Mouse (Mus musculus) B cell, adult (primary cell): Measurements from ENCODE around the gene Atg7. TPM values are rescaled to one million over a fixed set of nuclear protein-coding genes. Genes with fewer than 3 reads are reported as not detected.

Experiments used
- total RNA-seq: library from RNA; stranded (reverse); gene quantifications from 4 replicates; pipeline ENCODE4 v1.2.4, GENCODE M21; 2023; ENCODE audit not compliant: inconsistent age

Atg7 gene
- 25.8 to 28.1 TPM (median 26.4 TPM) in 4 replicates for total RNA-seq

GRCm38 (mm10) chr6:114642601-114643528, at the start of gene Atg7:
TSS of gene Atg7 (plus strand) at chr6:114643097.

Other genes starting within 250 kb of the Atg7 start
- not detected in 4 replicates for gene Hrh1, start 245.2 kb upstream of the Atg7 start, total RNA-seq